Mouse (Mus musculus) olfactory bulb, adult 2 months (tissue): ENCODE results near the gene Babam2. TPM values are rescaled to one million over a fixed set of nuclear protein-coding genes. Genes with fewer than 3 reads are reported as not detected.

ENCODE experiments used
- H3K27ac ChIP-seq: fragments of 200-500 bp; 2 replicates; pipeline ENCODE4 v1.5.1; 2012; ENCODE audit warnings: low read depth, low read length; ENCODE audit not compliant: insufficient read depth
- H3K4me1 ChIP-seq: fragments of 200-500 bp; 2 replicates; pipeline ENCODE4 v1.6.1; 2012; ENCODE audit warnings: low read length; ENCODE audit not compliant: control insufficient read depth, insufficient read depth
- H3K4me3 ChIP-seq: fragments of 200-500 bp; 2 replicates; pipeline ENCODE4 v1.5.1; 2012; ENCODE audit warnings: mild to moderate bottlenecking, low read depth, low read length, moderate library complexity; ENCODE audit not compliant: insufficient read depth
- CTCF ChIP-seq: fragments of 200-500 bp; IDR thresholded peaks from 2 replicates; pipeline ENCODE4 v1.5.1; 2012; ENCODE audit warnings: low read depth, mild to moderate bottlenecking, low read length, moderate library complexity; ENCODE audit not compliant: insufficient read depth
- POLR2A ChIP-seq: fragments of 200-500 bp; IDR thresholded peaks from 2 replicates; pipeline ENCODE4 v1.6.1; 2012; ENCODE audit warnings: mild to moderate bottlenecking, low read depth, low read length, moderate library complexity; ENCODE audit not compliant: insufficient read depth
- WGBS: fragments of 180-500 bp; shearing (Covaris S2); methylation state at CpG from one replicate; pipeline ENCODE4 v1.1.7; 2018; 5-methylcytosine and 5-hydroxymethylcytosine counted together
- polyA plus RNA-seq: library from polyadenylated mRNA; stranded (reverse); fragments of >200 nt; gene quantifications from 2 replicates; pipeline ENCODE4 v1.2.4, GENCODE M21; 2012; ENCODE audit warnings: low replicate concordance; ENCODE audit not compliant: missing spikeins, insufficient read depth, insufficient read length

The Babam2 gene
- polyA plus RNA-seq, 1 experiment, result not detected

DNA sequence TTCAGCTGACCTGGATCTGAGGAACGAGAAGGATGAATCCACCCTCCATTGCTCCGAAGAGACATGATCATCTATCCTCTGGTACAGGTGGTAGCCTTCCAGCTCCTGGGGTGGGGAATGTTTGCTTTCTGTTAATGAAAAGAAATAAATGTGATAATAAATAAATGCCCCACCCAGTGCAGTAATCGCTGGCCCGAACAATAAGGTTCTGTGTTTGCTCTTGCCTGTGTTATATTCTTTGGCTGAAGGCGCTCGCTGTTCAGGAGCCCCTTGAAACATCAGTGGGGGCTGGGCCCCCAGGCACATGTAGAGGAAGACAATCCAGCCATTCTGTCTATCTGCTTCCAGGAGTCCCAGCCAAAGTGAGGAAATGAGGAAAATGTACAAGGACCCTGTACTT is 427.5 kb downstream of the Babam2 start:
- Histone ChIP-seq H3K4me1 (peaks cover 18% of the 10 kb centered on the region), H3K4me3 (no peak overlapping the region), H3K27ac (no peak overlapping the region)
- WGBS, result 89% methylated on average over 6 of the region's 6 CpGs
- TF ChIP-seq CTCF, result no peak
- TF ChIP-seq POLR2A, result no peak

- Histone ChIP-seq H3K4me3 (no peak overlapping the region), H3K4me1 (peaks cover 4% of the 10 kb centered on the region; the same call in 1 of the 2 replicates), H3K27ac (no peak overlapping the region)
- TF ChIP-seq POLR2A (no peak), CTCF (no peak)
- WGBS, result 96% methylated on average over 3 of the region's 3 CpGs
These were observed 429.7 kb downstream of the Babam2 start for GRCm38 (mm10) chr5:32127226-32127625.

DNA sequence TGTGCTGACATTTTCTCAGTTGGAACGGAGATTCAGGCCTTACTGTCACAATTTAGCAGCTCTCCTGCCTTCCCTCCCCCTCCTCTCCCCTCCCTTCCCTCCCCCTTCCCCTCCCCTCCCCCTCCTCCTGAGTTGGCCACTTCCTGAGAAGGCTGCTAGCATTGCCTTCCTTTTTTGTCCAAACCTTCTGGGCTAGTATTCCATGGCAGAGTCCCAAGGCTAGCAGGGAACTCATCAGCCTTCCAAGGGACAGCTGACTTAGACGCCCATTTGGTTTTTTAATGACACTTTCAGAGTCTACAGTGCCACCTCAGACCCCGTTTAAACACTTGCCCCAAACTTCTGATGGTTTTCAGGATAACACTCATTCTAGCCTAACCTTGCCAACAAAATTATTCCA is 430.4 kb downstream of the Babam2 start:
- WGBS, result 69% methylated on average over 3 of the region's 3 CpGs
- Histone ChIP-seq H3K4me1 (peaks cover 7% of the 10 kb centered on the region; the same call in 1 of the 2 replicates), H3K4me3 (no peak overlapping the region), H3K27ac (no peak overlapping the region)
- TF ChIP-seq POLR2A (no peak), CTCF (no peak)

DNA sequence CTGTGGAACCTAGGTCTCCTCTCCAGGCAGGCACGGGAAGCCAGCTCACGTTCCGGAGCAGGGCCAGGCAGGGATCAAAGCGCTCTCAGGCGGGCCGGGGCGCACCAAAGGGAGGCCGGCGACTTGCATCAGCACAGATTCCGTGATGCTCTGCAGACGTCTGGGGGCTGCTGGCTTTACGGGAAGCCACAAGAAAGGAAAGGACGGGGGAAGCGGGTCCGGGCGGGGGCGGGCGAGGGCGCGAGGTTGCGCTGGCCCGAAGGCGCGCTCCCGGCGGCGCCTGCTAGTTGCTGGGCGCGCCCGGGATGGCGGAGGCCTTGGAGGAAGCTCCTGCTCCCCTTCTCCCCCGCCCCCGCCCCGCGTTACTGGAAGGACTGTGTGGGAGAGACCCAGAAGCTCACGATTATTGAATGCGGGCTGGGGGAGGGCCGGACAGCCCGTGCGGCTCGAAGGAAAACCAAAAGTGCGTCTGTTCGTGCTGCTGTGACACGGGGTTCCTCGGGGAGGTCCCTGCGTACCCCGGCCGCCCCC is 435.6 kb downstream of the Babam2 start:
- Histone ChIP-seq H3K4me3 (peak overlapping the region; percentile 42), H3K27ac (peak overlapping the region; percentile 47; the same call in 1 of the 2 replicates), H3K4me1 (peaks cover 14% of the 10 kb centered on the region; the same call in 1 of the 2 replicates)
- 1% methylated on average over 47 of the region's 48 CpGs for WGBS
- no peak for TF ChIP-seq CTCF
- no peak for TF ChIP-seq POLR2A

- WGBS, result under 1% methylated on average over 20 of the region's 20 CpGs
- H3K27ac ChIP-seq, result peak overlapping the region; percentile 78
- TF ChIP-seq CTCF, result no peak
- peak overlapping the region; percentile 42 for H3K4me3 ChIP-seq
- peaks cover 14% of the 10 kb centered on the region; the same call in 1 of the 2 replicates for H3K4me1 ChIP-seq
These were observed 436.1 kb downstream of the Babam2 start for GRCm38 (mm10) chr5:32133549-32134004.

- Histone ChIP-seq H3K4me1 (peaks cover 14% of the 10 kb centered on the region; the same call in 1 of the 2 replicates), H3K4me3 (peak overlapping the region; percentile 42), H3K27ac (peak overlapping the region; percentile 78)
- TF ChIP-seq POLR2A, result no peak
- no peak for TF ChIP-seq CTCF
- WGBS, result 5% methylated on average over 21 of the region's 21 CpGs
These were observed 436.7 kb downstream of the Babam2 start for GRCm38 (mm10) chr5:32134051-32134732.

Other genes with a start within 250 kb of the Babam2 start
- gene Zfp512, start 245.3 kb upstream of the Babam2 start, polyA plus RNA-seq, result not detected in 2 replicates
- not detected in 2 replicates for gene 4930548H24Rik, start 211.9 kb upstream of the Babam2 start, polyA plus RNA-seq
- gene Gpn1, start 202.9 kb upstream of the Babam2 start, polyA plus RNA-seq, result not detected in 2 replicates
- gene Slc4a1ap, start 170.7 kb upstream of the Babam2 start, polyA plus RNA-seq, result not detected in 2 replicates
- not detected in 2 replicates for gene Supt7l, start 169.9 kb upstream of the Babam2 start, polyA plus RNA-seq
- gene Mrpl33, start 100.7 kb upstream of the Babam2 start, polyA plus RNA-seq, result not detected in 2 replicates
- gene Rbks, start 57 bp upstream of the Babam2 start, polyA plus RNA-seq, result not detected in 2 replicates